Mouse (Mus musculus): Measurements from ENCODE around the gene Zmiz2.
"Not testable (repeated sequence)": the region's sequence is repeated elsewhere in the genome, so short reads cannot be mapped to it uniquely, and the experiment has no call there.

Gene Zmiz2

DNA sequence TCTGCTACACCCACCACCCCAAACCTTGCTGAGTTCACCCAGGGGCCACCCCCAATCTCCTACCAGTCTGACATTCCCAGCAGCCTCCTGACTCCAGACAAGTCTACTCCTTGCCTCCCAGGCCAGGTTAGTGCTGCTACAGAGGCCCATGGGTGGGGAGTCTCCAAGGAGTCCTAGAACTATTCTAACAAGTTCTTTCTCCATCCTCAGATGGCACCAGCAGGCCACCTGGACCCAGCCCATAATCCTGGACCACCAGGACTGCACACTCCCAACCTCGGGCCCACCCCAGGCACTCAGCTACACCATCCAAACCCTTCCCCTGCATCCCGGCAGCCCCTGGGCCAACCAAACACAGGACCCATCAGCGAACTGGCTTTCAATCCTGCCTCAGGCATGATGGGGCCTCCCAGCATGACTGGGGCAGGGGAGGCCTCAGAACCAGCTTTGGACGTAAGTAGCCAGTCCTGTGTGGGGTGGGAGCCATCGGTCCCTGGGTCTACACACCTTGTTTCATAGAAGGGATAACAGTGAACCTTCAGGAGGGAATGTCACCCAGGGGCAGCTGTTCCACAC, 15.0 kb downstream of the Zmiz2 start:
- Histone ChIP-seq H3K27me3 (ENCODE audit: insufficient read depth, low read length) (no peaks in the 10 kb centered on the region), H3K4me1 (replicated peaks; ENCODE audit: low read depth, low read length) (peaks cover 76% of the 10 kb centered on the region), H3K4me3 (replicated peaks; ENCODE audit: low read length) (no peak overlapping the region), H3K9me3 (ENCODE audit: low read length) (no peaks in the 10 kb centered on the region), H3K36me3 (ENCODE audit: insufficient read depth, low read length) (peaks cover 85% of the 10 kb centered on the region)
- TF ChIP-seq POU5F1 (IDR thresholded peaks at IDR 0.05; ENCODE audit: borderline replicate concordance, low read length), result no peak
- no peak for TF ChIP-seq NANOG (IDR thresholded peaks at IDR 0.05; ENCODE audit: borderline replicate concordance, low read length)
- TF ChIP-seq CTCF (conservative IDR thresholded peaks at IDR 0.05; ENCODE audit: low read length), result no peak

DNA sequence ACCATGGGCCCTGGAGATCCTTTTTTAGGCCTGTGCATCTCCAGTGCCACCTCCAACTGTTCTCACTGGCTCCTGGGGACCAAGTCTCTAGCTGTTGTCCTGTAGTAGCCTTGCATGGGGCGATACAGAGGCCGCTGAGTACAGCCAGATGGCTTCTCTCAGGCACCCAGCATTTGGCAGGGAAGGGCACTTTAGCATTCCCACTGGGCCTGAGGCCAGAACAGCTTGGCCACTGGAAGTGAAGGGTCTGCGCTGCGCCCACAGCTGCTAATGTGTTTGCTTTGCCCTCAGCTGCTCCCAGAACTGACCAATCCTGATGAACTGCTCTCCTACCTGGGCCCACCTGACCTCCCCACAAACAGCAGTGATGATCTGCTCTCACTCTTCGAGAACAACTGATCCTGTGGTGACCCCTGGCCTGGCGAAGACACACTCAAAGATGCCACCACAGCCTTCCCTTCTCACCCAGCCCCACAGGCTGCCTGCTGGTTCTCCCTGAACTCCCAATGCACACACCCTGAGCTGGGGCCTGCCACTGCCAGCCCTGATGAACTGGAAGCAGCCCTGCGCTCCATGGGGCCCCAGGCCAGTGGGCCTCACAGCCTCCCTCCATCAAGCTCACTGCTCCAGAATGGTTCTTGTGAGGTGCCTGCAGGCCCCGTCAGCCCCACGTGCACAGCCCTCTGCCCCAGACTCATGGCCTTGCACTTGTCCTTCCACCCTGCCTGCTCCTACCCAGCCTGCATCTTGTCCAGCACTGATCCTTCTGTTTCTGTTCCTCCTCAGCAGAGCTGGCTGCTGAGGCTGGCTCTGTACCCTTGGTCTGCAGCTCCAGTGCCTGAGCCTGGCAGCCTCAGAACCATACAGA, 16.1 kb downstream of the Zmiz2 start:
- H3K9me3 ChIP-seq (ENCODE audit: low read length), result peaks cover 6% of the 10 kb centered on the region; the same call in 1 of the 2 replicates
- H3K27me3 ChIP-seq (ENCODE audit: insufficient read depth, low read length), result no peaks in the 10 kb centered on the region
- peak overlapping the region; percentile 13; the same call in 1 of the 2 replicates for H3K4me3 ChIP-seq (replicated peaks; ENCODE audit: low read length)
- H3K36me3 ChIP-seq (ENCODE audit: insufficient read depth, low read length), result peaks cover 75% of the 10 kb centered on the region
- TF ChIP-seq NANOG (IDR thresholded peaks at IDR 0.05; ENCODE audit: borderline replicate concordance, low read length) (no peak), POU5F1 (IDR thresholded peaks at IDR 0.05; ENCODE audit: borderline replicate concordance, low read length) (no peak), CTCF (conservative IDR thresholded peaks at IDR 0.05; ENCODE audit: low read length) (no peak)
- peaks cover 73% of the 10 kb centered on the region for H3K4me1 ChIP-seq (replicated peaks; ENCODE audit: low read depth, low read length)

DNA sequence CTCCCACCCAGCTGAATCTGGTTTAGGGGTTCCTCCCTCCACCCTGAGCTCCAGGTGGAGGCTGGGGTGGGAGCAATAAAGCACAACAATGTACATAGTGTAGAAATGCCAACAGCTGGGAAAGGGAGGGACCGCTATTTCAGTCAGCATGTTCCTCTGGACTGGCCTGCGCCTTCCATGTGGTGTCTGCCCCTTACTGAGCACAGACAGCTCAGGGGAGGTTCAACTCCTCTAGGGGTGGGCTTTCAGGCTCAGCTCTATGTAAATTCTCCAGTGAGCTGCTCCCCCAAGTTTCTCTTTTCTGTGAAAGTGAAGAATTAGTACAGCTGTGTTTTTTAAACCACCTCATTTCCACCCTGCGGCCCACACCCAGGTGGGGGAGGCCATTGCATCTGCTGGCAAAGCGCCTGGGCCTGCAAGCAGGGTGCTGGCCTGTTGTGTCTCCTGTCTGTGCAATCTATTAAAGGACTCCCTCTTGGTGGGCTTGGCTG, 16.8 kb downstream of the Zmiz2 start:
- Histone ChIP-seq H3K9me3 (ENCODE audit: low read length) (peaks cover 7% of the 10 kb centered on the region; the same call in 1 of the 2 replicates), H3K36me3 (ENCODE audit: insufficient read depth, low read length) (peaks cover 68% of the 10 kb centered on the region), H3K4me3 (replicated peaks; ENCODE audit: low read length) (peak overlapping the region; percentile 13), H3K4me1 (replicated peaks; ENCODE audit: low read depth, low read length) (peaks cover 73% of the 10 kb centered on the region), H3K27me3 (ENCODE audit: insufficient read depth, low read length) (no peaks in the 10 kb centered on the region)
- TF ChIP-seq POU5F1 (IDR thresholded peaks at IDR 0.05; ENCODE audit: borderline replicate concordance, low read length), result no peak
- no peak for TF ChIP-seq CTCF (conservative IDR thresholded peaks at IDR 0.05; ENCODE audit: low read length)
- TF ChIP-seq NANOG (IDR thresholded peaks at IDR 0.05; ENCODE audit: borderline replicate concordance, low read length), result no peak

DNA sequence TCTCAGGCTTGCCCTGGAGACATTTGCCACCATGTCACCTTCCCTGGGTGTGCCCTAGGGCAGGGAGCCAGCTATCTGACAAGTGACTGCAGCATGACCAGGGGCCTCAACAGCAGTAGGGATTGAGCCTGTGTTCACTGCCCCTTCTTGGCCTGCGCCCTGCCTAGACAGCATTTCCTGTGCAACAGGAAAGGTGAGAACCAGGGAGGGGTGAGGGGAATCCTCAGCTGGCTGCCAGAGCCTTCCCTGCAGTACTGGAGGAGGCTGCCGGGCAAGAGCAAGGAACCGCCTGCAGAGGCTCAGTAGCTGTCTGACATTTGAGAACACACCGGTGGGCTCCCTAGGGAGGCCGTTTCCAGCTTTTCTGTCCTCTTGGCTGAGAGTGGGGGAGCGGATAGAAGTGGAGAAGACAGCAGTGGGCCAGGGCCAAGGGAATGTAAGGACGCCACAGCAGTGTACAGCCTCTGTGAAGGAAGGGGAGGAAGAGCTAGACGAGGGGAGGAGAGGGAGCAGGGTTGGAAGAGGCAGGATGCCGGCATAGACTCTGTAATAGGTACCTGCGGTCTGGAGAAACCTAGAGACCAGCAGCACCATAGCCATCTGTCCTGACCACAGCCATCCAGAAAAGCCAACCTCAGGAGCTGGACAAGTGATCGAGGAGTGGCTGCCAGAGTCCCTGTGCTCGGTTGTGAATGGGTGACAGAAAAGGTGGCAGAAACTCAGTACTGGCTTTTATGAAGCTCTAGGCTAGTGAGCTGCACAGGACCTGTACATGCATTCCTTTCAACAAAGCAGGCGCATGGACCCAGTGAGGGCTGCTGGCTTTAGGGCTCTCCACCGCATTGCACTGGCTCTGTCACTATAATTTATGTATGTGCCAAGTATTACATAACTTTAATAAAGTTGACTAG, 17.6 kb downstream of the Zmiz2 start:
- Histone ChIP-seq H3K4me1 (replicated peaks; ENCODE audit: low read depth, low read length) (peaks cover 77% of the 10 kb centered on the region), H3K4me3 (replicated peaks; ENCODE audit: low read length) (peak overlapping the region; percentile 13), H3K27me3 (ENCODE audit: insufficient read depth, low read length) (no peaks in the 10 kb centered on the region), H3K36me3 (ENCODE audit: insufficient read depth, low read length) (peaks cover 59% of the 10 kb centered on the region), H3K9me3 (ENCODE audit: low read length) (peaks cover 7% of the 10 kb centered on the region; the same call in 1 of the 2 replicates)
- TF ChIP-seq NANOG (IDR thresholded peaks at IDR 0.05; ENCODE audit: borderline replicate concordance, low read length) (no peak), POU5F1 (IDR thresholded peaks at IDR 0.05; ENCODE audit: borderline replicate concordance, low read length) (no peak), CTCF (conservative IDR thresholded peaks at IDR 0.05; ENCODE audit: low read length) (no peak)

DNA sequence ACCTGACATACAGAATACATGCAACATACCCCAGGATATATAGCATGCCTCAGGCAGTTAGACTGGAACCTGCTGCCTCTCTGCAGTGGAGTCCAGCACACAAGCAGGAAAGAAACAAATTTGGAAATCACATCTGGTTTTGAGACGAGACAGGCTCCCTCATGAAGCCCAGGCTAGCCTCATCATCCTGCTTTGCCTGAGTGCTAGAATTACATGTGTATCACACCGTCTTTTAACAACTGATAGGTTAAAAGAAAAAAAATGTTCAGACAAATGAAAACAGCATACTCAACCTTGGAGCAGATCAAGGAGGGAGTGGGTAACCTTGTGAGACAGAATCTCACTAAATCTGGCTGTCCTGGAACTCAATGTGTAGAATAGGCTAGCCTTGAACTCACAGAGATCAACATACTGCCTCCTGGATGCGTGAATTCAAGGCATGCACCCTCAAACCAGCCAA, 18.3 kb downstream of the Zmiz2 start:
- peaks cover 84% of the 10 kb centered on the region for H3K4me1 ChIP-seq (replicated peaks; ENCODE audit: low read depth, low read length)
- H3K27me3 ChIP-seq (ENCODE audit: insufficient read depth, low read length), result no peaks in the 10 kb centered on the region
- H3K36me3 ChIP-seq (ENCODE audit: insufficient read depth, low read length), result peaks cover 52% of the 10 kb centered on the region
- H3K4me3 ChIP-seq (replicated peaks; ENCODE audit: low read length), result peak overlapping the region; percentile 13; the same call in 1 of the 2 replicates
- peaks cover 7% of the 10 kb centered on the region; the same call in 1 of the 2 replicates for H3K9me3 ChIP-seq (ENCODE audit: low read length)
- TF ChIP-seq CTCF (conservative IDR thresholded peaks at IDR 0.05; ENCODE audit: low read length), result no peak
- TF ChIP-seq POU5F1 (IDR thresholded peaks at IDR 0.05; ENCODE audit: borderline replicate concordance, low read length), result no peak
- no peak for TF ChIP-seq NANOG (IDR thresholded peaks at IDR 0.05; ENCODE audit: borderline replicate concordance, low read length)

DNA sequence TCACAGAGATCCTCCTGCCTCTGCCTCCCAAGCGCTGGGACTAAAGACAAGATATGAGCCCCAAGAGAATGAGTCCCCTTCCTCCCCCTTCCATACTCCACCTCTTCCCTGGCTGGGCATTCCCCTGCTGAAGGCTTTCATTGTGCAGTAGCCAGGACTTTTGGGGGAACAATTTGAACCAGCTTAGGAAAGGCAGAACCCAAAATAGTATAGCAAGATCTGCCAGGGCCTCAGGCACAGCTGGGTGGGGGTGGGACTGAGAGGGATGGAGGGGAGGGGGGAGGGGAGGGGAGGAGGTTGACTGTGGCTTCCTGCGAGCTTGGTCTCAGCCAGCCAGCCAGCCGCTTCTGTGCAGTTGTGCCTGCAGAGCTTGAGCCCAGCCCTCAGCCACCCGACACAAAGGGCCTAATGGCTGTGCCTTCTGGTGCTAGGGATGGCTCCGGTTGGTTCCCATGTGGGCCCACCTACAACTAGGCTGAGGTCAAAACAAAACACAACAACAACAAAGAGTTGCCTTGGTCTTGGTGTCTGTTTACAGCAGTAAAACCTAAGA, 21.3 kb downstream of the Zmiz2 start:
- H3K27me3 ChIP-seq (ENCODE audit: insufficient read depth, low read length), result no peaks in the 10 kb centered on the region
- H3K9me3 ChIP-seq (ENCODE audit: low read length), result peaks cover 7% of the 10 kb centered on the region; the same call in 1 of the 2 replicates
- peaks cover 23% of the 10 kb centered on the region for H3K36me3 ChIP-seq (ENCODE audit: insufficient read depth, low read length)
- no peak overlapping the region for H3K4me3 ChIP-seq (replicated peaks; ENCODE audit: low read length)
- no peak for TF ChIP-seq CTCF (conservative IDR thresholded peaks at IDR 0.05; ENCODE audit: low read length)
- H3K4me1 ChIP-seq (replicated peaks; ENCODE audit: low read depth, low read length), result peaks cover 79% of the 10 kb centered on the region

DNA sequence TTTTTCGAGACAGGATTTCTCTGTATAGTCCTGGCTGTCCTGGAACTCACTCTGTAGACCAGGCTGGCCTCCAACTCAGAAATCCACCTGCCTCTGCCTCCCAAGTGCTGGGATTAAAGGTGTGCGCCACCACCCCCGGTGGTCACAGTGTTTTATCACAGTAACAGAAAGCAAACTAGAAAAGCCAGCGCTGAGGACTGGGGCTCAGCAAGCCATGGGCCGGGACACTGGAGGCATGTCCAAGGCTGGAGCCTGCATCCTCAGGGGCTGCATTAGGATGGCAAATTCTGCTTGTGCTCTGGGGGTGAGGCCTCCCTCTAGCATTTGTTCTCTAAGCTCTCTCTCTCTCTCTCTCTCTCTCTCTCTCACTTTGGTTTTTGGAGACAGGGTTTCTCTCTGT, 21.9 kb downstream of the Zmiz2 start:
- not testable (repeated sequence) for H3K4me3 ChIP-seq (replicated peaks; ENCODE audit: low read length); H3K9me3 ChIP-seq (ENCODE audit: low read length); H3K27me3 ChIP-seq (ENCODE audit: insufficient read depth, low read length)
- peaks cover 73% of the 10 kb centered on the region for H3K4me1 ChIP-seq (replicated peaks; ENCODE audit: low read depth, low read length)
- peaks cover 17% of the 10 kb centered on the region for H3K36me3 ChIP-seq (ENCODE audit: insufficient read depth, low read length)

DNA sequence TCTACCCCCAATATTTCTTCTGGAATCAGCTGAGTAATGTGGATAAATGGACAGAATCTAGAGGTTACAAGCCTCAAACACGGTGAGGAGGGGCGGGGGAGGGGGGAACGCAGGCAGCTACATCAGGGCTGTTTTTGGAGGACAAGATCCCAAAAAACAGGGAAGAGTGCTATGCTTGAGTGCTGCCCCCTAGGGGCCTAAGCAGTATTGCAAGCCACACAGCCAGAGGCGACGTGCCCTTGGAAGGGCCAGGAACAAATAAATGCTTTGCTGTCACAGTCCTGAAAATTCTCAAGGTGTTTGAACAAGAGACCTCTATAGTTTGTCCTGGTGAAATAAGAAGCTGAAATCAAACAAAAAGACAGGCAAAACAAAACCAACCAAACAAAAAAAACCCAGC, 22.8 kb downstream of the Zmiz2 start:
- TF ChIP-seq NANOG (IDR thresholded peaks at IDR 0.05; ENCODE audit: borderline replicate concordance, low read length), result no peak
- peak; percentile 98 for TF ChIP-seq CTCF (conservative IDR thresholded peaks at IDR 0.05; ENCODE audit: low read length)
- Histone ChIP-seq H3K36me3 (ENCODE audit: insufficient read depth, low read length) (peaks cover 13% of the 10 kb centered on the region), H3K27me3 (ENCODE audit: insufficient read depth, low read length) (no peaks in the 10 kb centered on the region), H3K4me1 (replicated peaks; ENCODE audit: low read depth, low read length) (peaks cover 64% of the 10 kb centered on the region), H3K4me3 (replicated peaks; ENCODE audit: low read length) (peak overlapping the region; percentile 23; the same call in 1 of the 2 replicates), H3K9me3 (ENCODE audit: low read length) (peaks cover 7% of the 10 kb centered on the region; the same call in 1 of the 2 replicates)

All from E14TG2a.4 (cell line).